Mouse (Mus musculus): ENCODE measurements around the gene Ankle1. TPM values are rescaled to one million over a fixed set of nuclear protein-coding genes. Genes with fewer than 3 reads are reported as not detected.
A peak's percentile ranks its signal among the peaks of the same experiment; 100 is the strongest.
"Not testable (repeated sequence)": the region's sequence is repeated elsewhere in the genome, so short reads cannot be mapped to it uniquely, and the experiment has no call there.

Gene Ankle1
- polyA plus RNA-seq, 1 experiment from 2014 or later = 11.0 TPM

- Histone ChIP-seq H3K36me3 (peaks cover 9% of the 10 kb centered on the region; the same call in 1 of the 2 replicates), H3K4me3 (no peak overlapping the region), H3K4me2 (no peak overlapping the region), H3K9ac (no peak overlapping the region), H3K9me3 (no peaks in the 10 kb centered on the region), H3K27me3 (no peaks in the 10 kb centered on the region), H3K4me1 (replicated peaks) (peaks cover 24% of the 10 kb centered on the region), H3K27ac (replicated peaks) (no peak overlapping the region)
- no peak for ATAC-seq (ENCODE audit: low FRiP score, low read depth)
- 85% methylated on average over 9 of the region's 9 CpGs for WGBS
These were observed 3.3 kb upstream of the Ankle1 start for GRCm38 (mm10) chr8:71402446-71402964.

DNA sequence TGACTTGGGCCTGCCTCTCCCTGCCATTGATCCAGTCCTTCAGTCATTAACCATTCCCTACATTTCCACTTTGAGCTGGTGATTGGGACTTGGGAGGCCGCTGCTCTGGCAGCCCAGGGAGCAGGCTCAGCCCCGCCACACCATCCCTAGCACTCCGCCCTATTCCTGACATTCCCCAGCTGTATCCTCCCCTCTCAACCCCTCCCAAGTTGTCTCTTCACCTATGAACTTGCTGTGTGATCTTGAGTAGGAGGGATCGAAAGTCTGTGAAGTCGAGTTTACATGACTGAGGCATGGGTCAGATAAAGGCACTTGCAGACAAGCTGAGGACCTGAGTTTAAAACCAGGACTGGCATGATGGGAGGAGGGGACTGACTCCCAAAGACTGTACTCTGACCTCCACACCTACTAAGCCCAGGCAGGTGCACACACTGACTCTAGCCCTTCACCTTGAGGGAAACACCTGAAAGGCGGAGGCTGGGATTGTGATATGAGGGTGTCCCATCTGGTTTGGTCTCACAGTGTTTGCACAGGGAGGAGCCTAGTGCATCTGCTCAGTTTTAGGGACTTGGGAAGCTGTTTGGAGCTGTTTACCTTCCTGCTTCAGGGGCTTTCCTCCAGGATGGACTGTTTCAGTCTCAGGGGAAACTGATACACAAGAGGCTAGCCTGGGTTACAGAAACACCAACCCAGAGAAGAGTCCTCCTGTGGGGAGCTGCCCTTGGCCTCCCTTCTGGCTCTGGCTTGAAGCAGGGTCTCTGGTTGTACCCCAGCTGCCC lies 2.5 kb upstream of the Ankle1 start:
- Histone ChIP-seq H3K36me3 (peaks cover 9% of the 10 kb centered on the region; the same call in 1 of the 2 replicates), H3K27me3 (no peaks in the 10 kb centered on the region), H3K27ac (replicated peaks) (no peak overlapping the region), H3K9ac (no peak overlapping the region), H3K4me1 (replicated peaks) (peaks cover 20% of the 10 kb centered on the region), H3K9me3 (no peaks in the 10 kb centered on the region), H3K4me2 (no peak overlapping the region), H3K4me3 (no peak overlapping the region)
- no peak for ATAC-seq (ENCODE audit: low FRiP score, low read depth)
- 85% methylated on average over 6 of the region's 6 CpGs for WGBS

GRCm38 (mm10) chr8:71404011-71404410 lies 1.8 kb upstream of the Ankle1 start:
- 88% methylated on average over 8 of the region's 8 CpGs for WGBS
- H3K4me2 ChIP-seq = no peak overlapping the region
- no peak overlapping the region for H3K9ac ChIP-seq
- H3K4me3 ChIP-seq = no peak overlapping the region
- no peak for ATAC-seq (ENCODE audit: low FRiP score, low read depth)
- peaks cover 20% of the 10 kb centered on the region for H3K4me1 ChIP-seq (replicated peaks)
- H3K9me3 ChIP-seq = no peaks in the 10 kb centered on the region
- peaks cover 9% of the 10 kb centered on the region; the same call in 1 of the 2 replicates for H3K36me3 ChIP-seq
- H3K27ac ChIP-seq (replicated peaks) = no peak overlapping the region
- H3K27me3 ChIP-seq = no peaks in the 10 kb centered on the region

DNA sequence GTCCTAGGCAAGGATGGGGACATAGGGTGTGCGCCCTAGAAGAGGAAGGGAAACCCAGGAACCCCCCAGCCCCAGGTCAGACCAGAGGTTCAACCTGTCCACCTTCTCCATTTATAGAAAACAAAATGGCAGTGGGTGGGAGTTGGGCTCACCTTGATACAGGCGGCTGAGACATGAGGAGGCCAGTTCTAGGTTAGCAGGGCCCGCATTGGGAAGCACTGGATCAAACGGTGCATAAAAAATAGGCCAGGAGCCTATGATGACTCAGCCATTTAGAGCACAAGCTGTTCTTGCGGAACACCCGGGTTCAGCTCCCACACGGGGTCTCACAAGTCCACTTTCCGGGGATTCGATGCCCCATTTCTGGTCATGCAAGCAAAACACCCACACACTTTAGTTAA lies 859 bp upstream of the Ankle1 start:
- H3K4me1 ChIP-seq (replicated peaks) = peaks cover 20% of the 10 kb centered on the region
- H3K9ac ChIP-seq = no peak overlapping the region
- 0 out of 2 replicates have a peak overlapping the region, but pooled peaks have one; percentile 98 for H3K4me2 ChIP-seq
- H3K27me3 ChIP-seq = no peaks in the 10 kb centered on the region
- H3K9me3 ChIP-seq = no peaks in the 10 kb centered on the region
- WGBS = 83% methylated on average over 9 of the region's 9 CpGs
- H3K4me3 ChIP-seq = no peak overlapping the region
- ATAC-seq (ENCODE audit: low FRiP score, low read depth) = no peak
- H3K27ac ChIP-seq (replicated peaks) = no peak overlapping the region
- H3K36me3 ChIP-seq = 0 out of 2 replicates have a peak, but pooled peaks cover 4% of the 10 kb centered on the region

- H3K27ac ChIP-seq (replicated peaks) = no peak overlapping the region
- whole genome bisulfite sequencing = under 1% methylated on average over 55 of the region's 55 CpGs
- peak overlapping the region; percentile 98 for H3K4me2 ChIP-seq
- H3K27me3 ChIP-seq = no peaks in the 10 kb centered on the region
- peaks cover 20% of the 10 kb centered on the region for H3K4me1 ChIP-seq (replicated peaks)
- H3K9ac ChIP-seq = peak overlapping the region; percentile 39
- 0 out of 2 replicates have a peak, but pooled peaks cover 4% of the 10 kb centered on the region for H3K36me3 ChIP-seq
- ATAC-seq (ENCODE audit: low FRiP score, low read depth) = peak; percentile 50
- no peaks in the 10 kb centered on the region for H3K9me3 ChIP-seq
- H3K4me3 ChIP-seq = peak overlapping the region; percentile 49
These were observed 547 bp downstream of the Ankle1 start for GRCm38 (mm10) chr8:71406099-71407015.

DNA sequence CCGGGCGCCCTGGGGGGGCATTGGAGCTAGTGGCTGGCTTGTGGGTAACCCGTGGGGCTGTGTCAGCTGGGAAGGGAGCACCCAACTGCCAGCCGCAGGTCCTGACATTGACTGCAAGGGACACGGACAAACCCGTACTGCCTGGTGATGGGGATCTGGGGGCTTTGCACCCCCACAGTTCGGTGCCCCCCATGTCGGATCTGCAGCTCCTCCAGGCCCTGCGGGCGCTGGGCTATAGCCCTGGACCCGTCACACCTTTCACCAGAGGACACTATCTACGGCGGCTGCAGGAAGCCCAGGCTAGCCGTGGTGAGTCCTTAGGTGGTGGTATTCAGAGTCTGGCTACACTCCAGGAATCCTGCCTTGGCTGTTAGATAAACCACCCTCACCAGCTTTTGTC lies 1.6 kb downstream of the Ankle1 start:
- Histone ChIP-seq H3K4me3 (no peak overlapping the region), H3K4me1 (replicated peaks) (peaks cover 20% of the 10 kb centered on the region), H3K9me3 (no peaks in the 10 kb centered on the region), H3K9ac (no peak overlapping the region), H3K27ac (replicated peaks) (no peak overlapping the region), H3K36me3 (0 out of 2 replicates have a peak, but pooled peaks cover 4% of the 10 kb centered on the region), H3K27me3 (no peaks in the 10 kb centered on the region), H3K4me2 (no peak overlapping the region)
- no peak for ATAC-seq (ENCODE audit: low FRiP score, low read depth)
- WGBS = 95% methylated on average over 14 of the region's 14 CpGs

GRCm38 (mm10) chr8:71408231-71408630 lies 2.4 kb downstream of the Ankle1 start:
- Histone ChIP-seq H3K27me3 (no peaks in the 10 kb centered on the region), H3K4me1 (replicated peaks) (peaks cover 20% of the 10 kb centered on the region), H3K4me2 (no peak overlapping the region), H3K9ac (no peak overlapping the region), H3K9me3 (no peaks in the 10 kb centered on the region), H3K36me3 (0 out of 2 replicates have a peak, but pooled peaks cover 2% of the 10 kb centered on the region), H3K4me3 (no peak overlapping the region), H3K27ac (replicated peaks) (no peak overlapping the region)
- ATAC-seq (ENCODE audit: low FRiP score, low read depth) = no peak
- 97% methylated on average over 4 of the region's 4 CpGs for WGBS

DNA sequence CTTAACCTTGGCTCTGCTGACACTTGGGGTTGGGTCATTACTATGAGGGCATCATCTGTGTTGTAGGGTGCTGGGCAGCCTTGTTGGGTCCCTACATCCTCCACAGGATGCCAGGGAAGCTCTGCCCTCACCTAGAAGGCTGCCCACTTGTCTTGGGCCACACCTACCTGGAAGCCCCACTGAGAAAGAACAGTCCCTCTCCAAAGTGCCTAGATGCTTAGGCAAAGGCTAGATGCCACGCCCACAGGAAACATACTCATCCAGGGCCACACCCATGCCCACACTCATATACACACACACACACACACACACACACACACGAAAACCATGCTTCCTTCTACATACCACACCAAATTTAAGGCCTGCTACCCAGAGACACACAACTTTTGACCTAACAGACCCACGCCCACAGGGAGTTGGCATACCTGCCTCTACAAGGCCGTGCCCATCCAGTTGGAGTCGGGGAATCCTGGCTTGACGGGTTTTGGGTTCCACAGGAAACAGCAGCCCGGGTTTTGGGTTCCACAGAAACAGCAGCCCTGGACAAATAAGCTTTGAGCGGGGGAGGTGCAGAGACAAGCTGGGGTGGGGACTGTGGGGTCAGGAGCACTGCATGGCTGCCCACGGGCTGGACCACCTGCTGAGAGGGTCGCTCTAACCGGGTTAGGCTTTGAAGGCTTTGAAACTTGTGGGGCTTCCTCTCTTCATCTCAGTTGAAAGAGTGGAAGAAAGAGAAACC lies 5.9 kb downstream of the Ankle1 start:
- H3K4me1 ChIP-seq (replicated peaks) = peaks cover 4% of the 10 kb centered on the region
- no peak overlapping the region for H3K4me3 ChIP-seq
- H3K4me2 ChIP-seq = no peak overlapping the region
- WGBS = 51% methylated on average over 11 of the region's 11 CpGs
- H3K27me3 ChIP-seq = 0 out of 2 replicates have a peak, but pooled peaks cover 2% of the 10 kb centered on the region
- no peaks in the 10 kb centered on the region for H3K36me3 ChIP-seq
- ATAC-seq (ENCODE audit: low FRiP score, low read depth) = no peak
- no peak overlapping the region for H3K27ac ChIP-seq (replicated peaks)
- no peak overlapping the region for H3K9ac ChIP-seq
- H3K9me3 ChIP-seq = no peaks in the 10 kb centered on the region

DNA sequence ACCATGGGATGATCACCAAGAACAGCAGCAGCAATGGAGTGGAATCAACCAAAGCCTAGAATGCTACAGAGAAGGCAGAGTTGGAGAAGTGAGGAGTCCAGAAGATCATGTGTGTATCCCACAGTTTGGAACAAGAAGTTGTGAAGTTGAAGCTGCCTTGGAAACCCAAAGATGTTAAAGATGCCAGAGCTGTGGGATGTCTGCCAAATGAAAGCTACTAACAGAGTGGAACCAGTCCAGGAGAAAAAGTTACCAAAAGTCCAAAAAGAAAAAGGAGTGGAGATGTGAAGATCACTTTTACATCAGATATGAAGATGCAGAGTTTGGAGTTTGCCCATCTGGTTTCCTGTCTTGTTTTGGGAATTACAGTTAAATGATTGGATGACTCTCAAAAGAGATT lies 16.3 kb downstream of the Ankle1 start:
- no peak overlapping the region for H3K4me2 ChIP-seq
- H3K27me3 ChIP-seq = no peaks in the 10 kb centered on the region
- ATAC-seq (ENCODE audit: low FRiP score, low read depth) = no peak

DNA sequence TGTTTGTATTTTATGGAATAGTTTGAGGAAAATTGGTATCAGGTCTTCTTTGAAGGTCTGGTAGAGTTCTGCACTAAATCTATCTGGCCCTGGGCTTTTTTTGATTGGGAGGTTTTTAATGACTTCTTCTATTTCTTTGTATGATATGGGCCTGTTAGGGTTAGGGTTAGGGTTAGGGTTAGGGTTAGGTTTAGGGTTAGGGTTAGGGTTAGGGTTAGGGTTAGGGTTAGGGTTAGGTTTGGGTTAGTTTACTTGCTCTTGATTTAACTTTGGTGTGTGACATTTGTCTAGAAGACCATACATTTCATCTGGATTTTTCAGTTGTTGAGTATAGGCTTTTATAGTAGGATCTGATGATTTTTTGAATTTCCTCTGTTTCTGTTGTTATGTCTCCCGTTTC lies 27.1 kb downstream of the Ankle1 start:
- H3K36me3 ChIP-seq; H3K9ac ChIP-seq; H3K27me3 ChIP-seq; H3K27ac ChIP-seq (replicated peaks); ATAC-seq (ENCODE audit: low FRiP score, low read depth); H3K4me2 ChIP-seq; H3K4me1 ChIP-seq (replicated peaks); H3K4me3 ChIP-seq; H3K9me3 ChIP-seq: not testable (repeated sequence)
- 94% methylated on average over 1 of the region's 1 CpGs for WGBS

More for the DNA sequence above, 16.3 kb downstream of the Ankle1 start:
- Histone ChIP-seq H3K4me1 (replicated peaks) (no peaks in the 10 kb centered on the region), H3K9me3 (no peaks in the 10 kb centered on the region), H3K9ac (no peak overlapping the region), H3K36me3 (no peaks in the 10 kb centered on the region), H3K27ac (replicated peaks) (no peak overlapping the region), H3K4me3 (no peak overlapping the region)

DNA sequence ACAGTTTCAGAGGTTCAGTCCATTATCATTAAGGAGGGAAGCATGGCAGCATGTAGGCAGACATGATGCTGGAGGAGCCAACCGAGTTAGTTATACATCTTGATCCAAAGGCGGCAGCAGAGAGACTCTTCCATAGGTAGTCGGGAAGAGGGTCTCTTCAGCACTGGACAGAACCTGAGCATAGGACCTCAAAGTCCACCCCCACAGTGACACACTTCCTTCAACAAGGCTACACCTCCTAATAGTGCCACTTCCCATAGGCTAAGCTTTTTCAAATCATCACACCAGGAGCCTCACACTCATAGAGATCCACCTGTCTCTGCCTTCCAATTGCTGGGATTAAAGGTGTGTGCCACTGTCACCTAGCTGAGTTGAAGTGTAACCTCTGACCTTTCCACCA lies 31.2 kb downstream of the Ankle1 start:
- no peak overlapping the region for H3K9ac ChIP-seq
- H3K9me3 ChIP-seq = no peaks in the 10 kb centered on the region
- H3K36me3 ChIP-seq = no peaks in the 10 kb centered on the region
- WGBS = 34% methylated on average over 3 of the region's 3 CpGs
- H3K4me1 ChIP-seq (replicated peaks) = no peaks in the 10 kb centered on the region; the same call in 1 of the 2 replicates
- ATAC-seq (ENCODE audit: low FRiP score, low read depth) = no peak
- H3K4me2 ChIP-seq = no peak overlapping the region
- H3K4me3 ChIP-seq = no peak overlapping the region
- H3K27me3 ChIP-seq = peaks cover 3% of the 10 kb centered on the region; the same call in 1 of the 2 replicates
- no peak overlapping the region for H3K27ac ChIP-seq (replicated peaks)

All from hindbrain, embryonic 15.5 days (tissue).